Mouse (Mus musculus) midbrain, embryonic 13.5 days (tissue): ENCODE measurements at regions not wholly inside any gene's neighbourhood (a gene's known extent, or its start where the extent isn't known, plus 50 kb on each side); places are given as distances from the start of the nearest gene placed in this dataset.

ENCODE experiments used
- ATAC-seq: fragments of 200-750 bp; cut with Nextera tagmentation; 2 replicates; pipeline ENCODE4 v1.8.0; 2017; ENCODE audit warnings: mild to moderate bottlenecking, moderate TSS enrichment, moderate library complexity
- H3K27ac ChIP-seq: fragments of 300-500 bp; sonication (generic); 2 replicates; pipeline ENCODE4 v1.5.1; 2015; ENCODE audit warnings: inconsistent platforms, mild to moderate bottlenecking, moderate library complexity
- H3K27me3 ChIP-seq: fragments of 300-500 bp; sonication (generic); 2 replicates; pipeline ENCODE4 v1.6.1; 2015; ENCODE audit warnings: mild to moderate bottlenecking, inconsistent platforms
- H3K36me3 ChIP-seq: fragments of 300-500 bp; sonication (generic); 2 replicates; pipeline ENCODE4 v1.6.1; 2015; ENCODE audit warnings: mild to moderate bottlenecking, inconsistent platforms
- H3K4me1 ChIP-seq: fragments of 300-500 bp; sonication (generic); replicated peaks from 2 replicates; pipeline ENCODE4 v1.6.1; 2015; ENCODE audit warnings: inconsistent platforms
- H3K4me2 ChIP-seq: fragments of 300-500 bp; sonication (generic); replicated peaks from 2 replicates; pipeline ENCODE4 v1.6.1; 2015; ENCODE audit warnings: moderate library complexity, mild to moderate bottlenecking, inconsistent platforms
- H3K4me3 ChIP-seq: fragments of 300-500 bp; sonication (generic); replicated peaks from 2 replicates; pipeline ENCODE4 v1.5.1; 2015; ENCODE audit warnings: mild to moderate bottlenecking, inconsistent platforms
- H3K9ac ChIP-seq: fragments of 300-500 bp; sonication (generic); replicated peaks from 2 replicates; pipeline ENCODE4 v1.6.1; 2015; ENCODE audit warnings: mild to moderate bottlenecking, inconsistent platforms
- H3K9me3 ChIP-seq: fragments of 300-500 bp; sonication (generic); 2 replicates; pipeline ENCODE4 v1.6.1; 2016; ENCODE audit warnings: mild to moderate bottlenecking, inconsistent platforms
- WGBS: fragments of 180-500 bp; shearing (Covaris S2); methylation state at CpG from one replicate; pipeline ENCODE4 v1.1.7; 2015; 5-methylcytosine and 5-hydroxymethylcytosine counted together

GRCm38 (mm10) chr19:32912323-32912722, 155.0 kb downstream of the Pten start:
- Histone ChIP-seq H3K36me3 (no peaks in the 10 kb centered on the region), H3K27me3 (peaks cover 39% of the 10 kb centered on the region; the same call in 1 of the 2 replicates), H3K4me3 (no peak overlapping the region), H3K27ac (no peak overlapping the region), H3K4me2 (no peak overlapping the region), H3K9ac (no peak overlapping the region), H3K4me1 (peaks cover 14% of the 10 kb centered on the region), H3K9me3 (no peaks in the 10 kb centered on the region)
- ATAC-seq = no peak
- 90% methylated on average over 3 of the region's 3 CpGs for WGBS

- H3K9me3 ChIP-seq = no peaks in the 10 kb centered on the region
- peaks cover 30% of the 10 kb centered on the region; the same call in 1 of the 2 replicates for H3K27me3 ChIP-seq
- no peak for ATAC-seq
- H3K4me3 ChIP-seq = no peak overlapping the region
- H3K4me1 ChIP-seq = no peaks in the 10 kb centered on the region
- WGBS = 94% methylated on average over 8 of the region's 8 CpGs
- H3K27ac ChIP-seq = no peak overlapping the region
- no peak overlapping the region for H3K4me2 ChIP-seq
- H3K9ac ChIP-seq = no peak overlapping the region
- no peaks in the 10 kb centered on the region for H3K36me3 ChIP-seq
These were observed 159.4 kb downstream of the Pten start for GRCm38 (mm10) chr19:32916507-32917280.

- Histone ChIP-seq H3K36me3 (no peaks in the 10 kb centered on the region), H3K4me3 (no peak overlapping the region), H3K9me3 (no peaks in the 10 kb centered on the region), H3K27ac (no peak overlapping the region), H3K27me3 (peaks cover 6% of the 10 kb centered on the region; the same call in 1 of the 2 replicates), H3K4me1 (no peaks in the 10 kb centered on the region), H3K4me2 (no peak overlapping the region), H3K9ac (no peak overlapping the region)
- 84% methylated on average over 3 of the region's 3 CpGs for WGBS
- ATAC-seq = no peak
These were observed 163.7 kb downstream of the Pten start for GRCm38 (mm10) chr19:32921021-32921420.

GRCm38 (mm10) chr19:32923911-32924310, 166.6 kb downstream of the Pten start:
- H3K36me3 ChIP-seq = no peaks in the 10 kb centered on the region
- no peaks in the 10 kb centered on the region for H3K27me3 ChIP-seq
- no peak overlapping the region for H3K4me2 ChIP-seq
- 90% methylated on average over 3 of the region's 3 CpGs for WGBS
- no peak overlapping the region for H3K9ac ChIP-seq
- no peaks in the 10 kb centered on the region for H3K4me1 ChIP-seq
- no peak for ATAC-seq
- H3K27ac ChIP-seq = no peak overlapping the region
- H3K4me3 ChIP-seq = no peak overlapping the region
- no peaks in the 10 kb centered on the region for H3K9me3 ChIP-seq

GRCm38 (mm10) chr19:32925628-32926505, 168.6 kb downstream of the Pten start:
- H3K27ac ChIP-seq = no peak overlapping the region
- H3K4me1 ChIP-seq = no peaks in the 10 kb centered on the region
- no peak overlapping the region for H3K9ac ChIP-seq
- no peaks in the 10 kb centered on the region for H3K36me3 ChIP-seq
- ATAC-seq = no peak
- no peaks in the 10 kb centered on the region for H3K9me3 ChIP-seq
- no peak overlapping the region for H3K4me2 ChIP-seq
- 82% methylated on average over 6 of the region's 6 CpGs for WGBS
- no peak overlapping the region for H3K4me3 ChIP-seq
- no peaks in the 10 kb centered on the region for H3K27me3 ChIP-seq

- Histone ChIP-seq H3K9me3 (no peaks in the 10 kb centered on the region), H3K27me3 (no peaks in the 10 kb centered on the region), H3K4me1 (no peaks in the 10 kb centered on the region), H3K36me3 (no peaks in the 10 kb centered on the region), H3K9ac (no peak overlapping the region), H3K4me3 (no peak overlapping the region), H3K27ac (no peak overlapping the region), H3K4me2 (no peak overlapping the region)
- 88% methylated on average over 4 of the region's 4 CpGs for WGBS
- ATAC-seq = no peak
These were observed 169.3 kb downstream of the Pten start for GRCm38 (mm10) chr19:32926571-32926970.

- Histone ChIP-seq H3K27ac (no peak overlapping the region), H3K4me1 (no peaks in the 10 kb centered on the region), H3K27me3 (no peaks in the 10 kb centered on the region), H3K4me2 (no peak overlapping the region), H3K9ac (no peak overlapping the region), H3K36me3 (no peaks in the 10 kb centered on the region), H3K9me3 (no peaks in the 10 kb centered on the region), H3K4me3 (no peak overlapping the region)
- 95% methylated on average over 5 of the region's 5 CpGs for WGBS
- no peak for ATAC-seq
These were observed 176.4 kb downstream of the Pten start for GRCm38 (mm10) chr19:32933676-32934075.

GRCm38 (mm10) chr19:32935638-32936037, 178.3 kb downstream of the Pten start:
- H3K27ac ChIP-seq = no peak overlapping the region
- no peak overlapping the region for H3K4me3 ChIP-seq
- no peak for ATAC-seq
- no peak overlapping the region for H3K4me2 ChIP-seq
- H3K4me1 ChIP-seq = no peaks in the 10 kb centered on the region
- no peak overlapping the region for H3K9ac ChIP-seq
- no peaks in the 10 kb centered on the region for H3K27me3 ChIP-seq
- no peaks in the 10 kb centered on the region for H3K9me3 ChIP-seq
- H3K36me3 ChIP-seq = no peaks in the 10 kb centered on the region
- 93% methylated on average over 5 of the region's 5 CpGs for WGBS

GRCm38 (mm10) chr19:32937591-32937990, 180.3 kb downstream of the Pten start:
- Histone ChIP-seq H3K4me2 (no peak overlapping the region), H3K27ac (no peak overlapping the region), H3K9me3 (no peaks in the 10 kb centered on the region), H3K4me1 (no peaks in the 10 kb centered on the region), H3K36me3 (no peaks in the 10 kb centered on the region), H3K9ac (no peak overlapping the region), H3K4me3 (no peak overlapping the region), H3K27me3 (no peaks in the 10 kb centered on the region)
- ATAC-seq = no peak
- 80% methylated on average over 6 of the region's 6 CpGs for WGBS

GRCm38 (mm10) chr19:32939692-32940091, 182.4 kb downstream of the Pten start:
- WGBS = 95% methylated on average over 5 of the region's 5 CpGs
- Histone ChIP-seq H3K9me3 (no peaks in the 10 kb centered on the region), H3K4me1 (no peaks in the 10 kb centered on the region), H3K27ac (no peak overlapping the region), H3K9ac (no peak overlapping the region), H3K4me2 (no peak overlapping the region), H3K27me3 (no peaks in the 10 kb centered on the region), H3K4me3 (no peak overlapping the region), H3K36me3 (no peaks in the 10 kb centered on the region)
- no peak for ATAC-seq

- no peak for ATAC-seq
- Histone ChIP-seq H3K9ac (no peak overlapping the region), H3K9me3 (no peaks in the 10 kb centered on the region), H3K27me3 (no peaks in the 10 kb centered on the region), H3K4me2 (no peak overlapping the region), H3K27ac (no peak overlapping the region), H3K36me3 (no peaks in the 10 kb centered on the region), H3K4me3 (no peak overlapping the region), H3K4me1 (no peaks in the 10 kb centered on the region)
- WGBS = 86% methylated on average over 6 of the region's 6 CpGs
These were observed 183.5 kb downstream of the Pten start for GRCm38 (mm10) chr19:32940806-32941205.

GRCm38 (mm10) chr19:32943594-32944230, 186.4 kb downstream of the Pten start:
- H3K27ac ChIP-seq = no peak overlapping the region
- H3K4me1 ChIP-seq = no peaks in the 10 kb centered on the region
- H3K4me2 ChIP-seq = no peak overlapping the region
- H3K27me3 ChIP-seq = no peaks in the 10 kb centered on the region
- H3K9ac ChIP-seq = no peak overlapping the region
- no peak overlapping the region for H3K4me3 ChIP-seq
- H3K9me3 ChIP-seq = no peaks in the 10 kb centered on the region
- no peak for ATAC-seq
- H3K36me3 ChIP-seq = no peaks in the 10 kb centered on the region
- WGBS = 91% methylated on average over 2 of the region's 2 CpGs
